Mouse (Mus musculus) gastrocnemius, postnatal 14 days (tissue): ENCODE data around the gene Ppm1n. TPM values are rescaled to one million over a fixed set of nuclear protein-coding genes. Genes with fewer than 3 reads are reported as not detected.

Experiments
- DNase-seq: peaks from one replicate; pipeline ENCODE4 v3.0.0; 2021; ENCODE audit warnings: mixed read lengths
- intact Hi-C: fragments of 180-260 bp; cut with DNase I; formaldehyde crosslinking; loops from one replicate; pipeline ENCODE4 v1.15.1; 2025; ENCODE audit warnings: low total_unique reads
- total RNA-seq, 2 experiments: library from RNA; stranded (reverse); gene quantifications; 2 replicates each; pipeline ENCODE4 v1.2.3; 2021

Gene Ppm1n
- total RNA-seq, 2 experiments from 2014 or later: not detected

- DNase-seq: peak; percentile 97
- intact Hi-C loops: no loop called here
These were observed 28.8 kb upstream of the Ppm1n start for GRCm38 (mm10) chr7:19308454-19309277.

GRCm38 (mm10) chr7:19307739-19308453 lies 28.0 kb upstream of the Ppm1n start:
- intact Hi-C loops: no loop called here

DNA sequence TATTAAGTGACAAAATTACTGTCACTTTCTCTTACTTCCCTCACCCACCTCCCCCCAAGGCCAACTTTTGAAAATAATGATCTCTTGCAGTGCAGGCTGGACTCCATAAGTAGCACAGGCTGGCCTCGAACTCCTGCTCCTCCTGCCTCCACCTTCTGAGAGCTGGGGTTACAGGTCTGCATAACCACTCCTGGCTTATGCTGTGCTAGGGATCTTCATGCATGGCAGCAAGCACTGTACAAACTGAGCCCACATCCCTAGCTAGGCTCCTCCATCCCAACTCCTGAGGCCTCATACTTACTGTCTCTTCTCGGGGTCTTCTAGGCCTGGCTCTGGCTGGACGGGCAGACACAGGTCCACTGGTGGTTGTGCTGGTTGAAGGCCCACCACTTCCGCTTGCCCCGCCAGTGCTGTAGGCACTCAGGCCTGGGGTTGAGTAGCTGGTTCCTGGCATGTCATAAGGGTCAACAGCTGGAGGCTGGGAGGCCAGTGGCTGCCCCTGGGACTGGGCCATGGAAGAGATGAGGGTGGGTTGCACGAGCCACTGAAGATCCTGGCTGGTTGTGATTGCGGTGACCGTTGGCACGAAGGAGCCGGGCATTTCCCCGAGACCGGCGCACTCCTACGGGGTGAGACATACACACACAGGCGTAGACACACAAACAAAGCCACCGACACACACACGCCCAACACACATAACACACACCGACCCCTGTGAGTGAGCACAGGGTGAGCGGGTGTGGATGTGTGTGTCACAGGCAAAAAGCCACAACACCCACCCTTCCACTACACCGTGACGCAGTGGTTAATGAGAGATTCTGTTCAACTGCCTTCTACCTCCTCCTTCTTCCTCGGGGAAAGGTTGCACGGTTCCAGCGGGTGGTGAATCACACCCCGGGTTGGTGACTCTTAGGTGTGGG lies 27.2 kb upstream of the Ppm1n start:
- intact Hi-C loops: no loop called here
- DNase-seq: no peak

More at GRCm38 (mm10) chr7:19307739-19308453, 28.0 kb upstream of the Ppm1n start:
- DNase-seq: peak; percentile 81

- DNase-seq: no peak
- intact Hi-C loops: no loop called here
These were observed 26.2 kb upstream of the Ppm1n start for GRCm38 (mm10) chr7:19305796-19306765.

DNA sequence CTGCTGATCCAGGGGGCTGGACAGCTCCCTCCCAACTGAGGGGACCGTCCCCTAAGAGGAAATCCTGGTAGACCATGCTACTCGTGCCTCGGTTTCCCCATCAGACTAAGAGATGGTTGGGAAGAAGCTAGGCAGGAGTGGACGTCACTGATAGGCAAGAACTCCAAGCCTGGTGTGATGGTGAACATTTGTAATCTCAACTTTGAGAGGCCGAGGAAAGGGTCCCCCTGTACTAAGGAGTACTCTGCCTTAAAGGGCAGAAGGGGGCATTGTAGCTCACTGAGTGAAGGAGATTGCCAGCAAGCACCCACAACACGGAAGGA lies 25.5 kb upstream of the Ppm1n start:
- DNase-seq: no peak
- intact Hi-C loops: no loop called here

DNA sequence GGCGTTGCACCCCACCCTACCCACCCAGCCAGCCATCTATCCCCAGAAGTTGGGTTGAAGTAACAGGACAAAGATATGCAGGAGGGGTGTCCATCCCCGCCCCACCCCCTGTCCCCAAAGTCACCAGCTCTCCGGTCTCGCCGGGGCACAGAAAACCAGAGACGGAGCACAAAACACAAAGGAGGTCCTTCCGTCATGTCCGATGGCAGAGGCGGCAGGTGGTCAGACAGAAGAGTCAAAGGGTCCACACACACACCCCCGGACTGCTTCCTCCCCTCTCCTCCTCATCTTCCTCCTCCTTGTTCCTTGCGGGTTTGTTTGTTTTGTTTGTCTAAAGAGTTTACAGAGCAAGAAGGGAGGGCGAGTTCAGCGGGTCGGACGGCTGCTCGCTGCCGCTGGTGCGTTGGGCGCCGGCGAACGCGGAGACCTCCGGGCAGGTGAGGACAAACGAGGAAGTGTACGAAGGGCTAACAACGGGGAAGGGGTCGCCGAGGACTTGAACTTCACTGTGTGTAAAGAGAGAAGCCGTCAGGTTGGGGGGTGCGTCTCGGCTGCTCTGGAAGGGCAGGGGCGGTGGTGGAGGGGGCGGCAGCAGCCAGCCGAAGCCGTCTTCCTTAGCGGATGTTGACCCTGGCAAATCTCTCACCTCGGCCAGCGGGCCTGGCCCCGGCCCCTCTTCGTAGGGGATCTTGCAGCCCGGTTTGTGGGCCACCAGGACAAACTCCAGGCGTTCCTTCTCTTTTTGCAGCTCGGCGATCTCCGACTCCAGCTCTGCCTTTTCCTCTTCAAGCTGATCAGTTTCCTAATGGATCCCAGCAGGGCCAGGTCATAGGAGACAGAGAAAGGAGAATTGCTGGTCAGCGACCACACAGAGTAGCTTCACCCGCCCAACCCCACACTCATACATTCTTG lies 24.9 kb upstream of the Ppm1n start:
- intact Hi-C loops: no loop called here
- DNase-seq: no peak

DNA sequence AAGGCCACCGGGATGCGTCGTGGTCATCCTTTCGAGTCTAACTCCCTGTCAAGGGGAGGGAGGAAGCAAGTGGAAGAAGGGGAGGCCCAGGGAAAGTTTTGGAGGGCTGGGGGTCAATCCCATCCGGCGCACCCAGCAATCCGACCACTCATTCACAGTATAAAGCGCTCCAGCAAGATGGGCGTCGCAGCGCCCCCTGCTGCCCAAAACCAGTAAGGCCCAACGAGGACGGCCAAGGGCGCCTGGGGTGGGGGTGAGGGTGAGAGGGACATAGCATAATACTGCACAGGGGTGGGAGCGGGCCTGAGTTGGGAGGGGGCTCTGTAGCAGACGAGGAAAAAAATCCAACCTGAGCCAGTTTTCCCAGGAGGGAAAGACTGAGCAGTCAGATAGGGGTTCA lies 23.9 kb upstream of the Ppm1n start:
- DNase-seq: peak; percentile 80
- intact Hi-C loops: no loop called here

DNA sequence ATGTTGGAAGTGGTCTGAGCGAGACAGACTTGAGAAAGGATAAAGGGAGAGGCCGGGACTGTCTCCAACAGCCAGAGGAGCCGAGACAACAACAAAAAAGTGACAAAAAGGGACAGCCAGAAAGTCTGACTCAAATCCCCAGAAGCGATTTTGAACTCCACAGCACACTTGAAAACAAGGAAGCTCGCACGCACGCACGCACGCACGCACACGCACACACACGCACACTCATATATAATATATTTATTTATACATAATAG lies 23.1 kb upstream of the Ppm1n start:
- DNase-seq: no peak
- intact Hi-C loops: no loop called here

GRCm38 (mm10) chr7:19302264-19303045 lies 22.6 kb upstream of the Ppm1n start:
- intact Hi-C loops: no loop called here
- no peak for DNase-seq

DNA sequence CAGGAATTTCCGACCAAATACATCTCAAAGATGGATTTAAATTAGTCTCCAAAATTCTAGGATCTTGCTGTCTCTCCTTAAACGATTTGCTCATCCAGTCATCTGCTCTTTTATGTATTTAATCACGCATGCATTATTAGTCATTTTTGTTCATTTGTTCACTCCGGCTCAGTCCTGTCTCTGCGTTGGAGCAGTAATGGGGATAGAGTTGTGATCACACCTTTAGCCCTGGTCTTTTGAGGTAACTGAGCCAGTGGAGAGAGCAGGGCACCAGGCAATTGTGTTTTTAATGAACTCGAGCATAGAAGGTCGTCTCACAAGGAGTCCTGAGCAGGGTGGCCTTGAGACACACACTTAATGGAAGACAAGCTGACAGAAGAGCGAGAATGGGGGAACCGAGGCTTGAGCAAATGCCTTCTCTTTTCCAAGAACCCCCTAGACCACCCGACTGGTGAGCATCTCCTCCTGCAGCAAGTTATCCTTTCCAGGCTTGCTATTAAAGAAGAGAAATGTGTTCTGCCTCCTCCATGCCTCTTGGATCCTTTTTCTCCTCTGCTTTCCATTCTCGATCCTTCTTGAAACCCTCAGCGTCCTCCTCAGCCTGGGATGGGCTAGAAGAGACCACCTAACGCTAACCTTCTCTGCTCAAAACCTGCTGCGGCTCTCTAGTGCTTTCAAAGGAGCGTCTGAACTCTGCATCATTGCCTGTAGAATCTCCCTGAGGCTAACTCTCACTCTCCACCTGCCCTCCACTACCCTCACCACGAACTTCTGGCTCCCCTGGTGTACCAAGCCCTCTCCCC lies 21.8 kb upstream of the Ppm1n start:
- intact Hi-C loops: loop anchor here (2.0 kb wide), 1 partner anchor 41 kb away; no protein-coding TSS in a partner anchor
- no peak for DNase-seq

DNA sequence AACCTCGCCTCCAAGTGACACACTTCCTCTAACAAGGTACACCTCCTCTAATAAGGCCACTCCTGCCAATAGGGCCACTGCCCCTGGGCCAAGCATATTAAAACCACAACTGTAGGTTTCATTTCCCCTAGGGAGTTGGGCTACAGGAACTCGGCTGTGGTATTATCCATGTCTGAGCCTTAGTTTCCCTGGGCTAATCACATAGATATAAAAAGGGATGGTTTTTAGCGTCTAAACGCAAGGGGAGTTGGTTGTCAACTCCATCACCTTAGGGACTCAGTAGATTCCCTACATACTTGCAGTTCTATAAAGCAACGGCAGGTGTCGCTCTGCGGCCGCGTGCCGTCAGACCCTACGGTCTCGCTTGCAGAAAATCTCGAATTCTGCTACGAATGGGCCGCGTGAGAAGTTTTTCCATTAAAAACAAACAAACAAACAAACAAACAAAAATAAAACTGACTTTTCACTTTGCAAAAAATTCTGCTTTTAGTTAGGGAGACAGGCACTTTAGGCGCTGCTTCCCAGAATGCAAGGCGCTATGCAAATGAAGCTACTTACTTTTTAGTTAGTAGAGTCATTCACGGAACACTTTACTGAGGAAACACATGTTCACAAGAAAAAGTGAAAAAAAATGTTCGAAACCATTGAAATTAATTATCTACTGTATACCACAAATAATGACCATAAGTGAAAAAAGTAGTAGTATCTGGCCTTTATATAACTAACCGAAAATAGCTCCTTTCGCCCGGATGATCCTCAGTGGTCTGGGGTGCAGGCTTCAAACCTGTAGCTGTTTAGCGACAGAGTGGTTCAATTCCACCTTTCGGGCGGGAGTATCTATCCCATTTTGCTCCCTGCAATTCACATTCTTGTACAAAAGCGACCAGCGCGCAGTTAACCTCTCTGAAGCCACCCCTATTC lies 20.9 kb upstream of the Ppm1n start:
- intact Hi-C loops: loop anchor here (2.0 kb wide), 1 partner anchor 42 kb away; no protein-coding TSS in a partner anchor
- DNase-seq: peak; percentile 76

DNA sequence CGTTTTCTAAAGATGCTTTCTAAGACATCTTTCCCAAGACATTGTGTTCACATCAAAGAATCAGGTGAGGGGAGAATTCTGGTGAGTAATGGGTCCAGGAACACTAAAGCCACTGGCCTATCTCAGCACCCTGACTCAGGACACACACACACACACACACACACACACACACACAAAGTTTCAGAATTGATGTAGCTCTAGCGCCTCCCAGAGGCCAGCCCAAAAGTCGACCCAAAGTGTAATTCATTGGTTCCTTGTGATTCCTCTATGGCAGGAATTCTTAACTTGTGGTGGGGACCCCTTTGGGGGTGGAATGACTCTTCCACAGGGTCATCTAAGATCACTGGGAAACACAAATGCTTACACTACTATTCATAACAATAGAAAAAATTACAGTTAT lies 19.3 kb upstream of the Ppm1n start:
- intact Hi-C loops: no loop called here
- DNase-seq: peak; percentile 53

GRCm38 (mm10) chr7:19297794-19298193 lies 17.9 kb upstream of the Ppm1n start:
- no peak for DNase-seq
- intact Hi-C loops: no loop called here

- DNase-seq: no peak
- intact Hi-C loops: no loop called here
These were observed 17.2 kb upstream of the Ppm1n start for GRCm38 (mm10) chr7:19297034-19297433.

DNA sequence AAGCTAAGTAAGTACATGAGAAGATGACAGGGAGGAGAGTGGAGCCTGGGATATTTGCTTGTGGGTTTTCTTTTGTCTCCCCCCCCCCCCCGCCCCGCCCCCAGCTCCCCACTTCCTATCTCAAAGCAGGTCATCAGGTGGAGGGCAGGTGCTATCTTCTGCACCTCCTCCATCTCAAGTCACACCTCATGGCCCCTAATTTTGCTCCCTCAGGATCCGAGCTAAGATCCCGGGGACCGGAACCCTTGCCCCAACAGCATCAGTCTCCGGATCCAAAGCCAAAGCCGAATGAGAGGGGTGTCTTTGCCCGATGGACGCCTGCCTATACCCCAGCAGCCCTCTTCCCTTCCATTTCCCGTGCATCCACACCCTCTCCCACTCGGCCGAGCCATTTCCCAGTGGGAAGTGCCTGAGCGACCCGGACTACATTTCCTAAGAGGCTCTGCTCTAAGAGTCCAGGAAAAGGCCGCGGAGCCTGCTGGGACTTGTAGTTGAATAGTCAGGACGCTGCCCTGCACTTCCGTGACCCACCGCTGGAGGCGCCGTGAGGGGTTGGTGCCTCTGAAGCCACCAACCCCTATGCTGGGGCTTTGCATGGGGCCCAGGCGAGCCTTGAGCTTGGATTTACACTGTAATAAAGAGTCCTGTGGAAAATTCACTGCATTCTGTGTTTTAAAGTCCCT lies 15.8 kb upstream of the Ppm1n start:
- intact Hi-C loops: no loop called here
- DNase-seq: peak; percentile 96
